Comparison of ENCODE assay signal across 21 mouse cellular contexts in genomic region chr2:157793851-157794332, GRCm38 (mm10). TPM values are rescaled to one million over a fixed set of nuclear protein-coding genes. Genes with fewer than 3 reads are reported as not detected.
DNase-seq lines count a peak whose midpoint lies in the region; ATAC-seq and TF ChIP-seq lines count a peak whose summit lies in the region.
"Had no signal": no experiment of that assay in that cellular context is flagged by ENCODE, and none has a peak within 500 bp of the region (broad histone marks: within the 10 kb centered on the region; RNA-seq: fewer than 3 reads in every experiment).

No protein-coding gene starts in this region.

- H3K9me3 ChIP-seq in MEL (replicated peaks; ENCODE audit: insufficient read depth, low read length) = no peaks in the 10 kb centered on the region
- H3K9me3 ChIP-seq in liver, embryonic 16.5 days (replicated peaks; ENCODE audit: control insufficient read depth, low read length) = no peaks in the 10 kb centered on the region
- H3K9me3 ChIP-seq: embryonic facial prominence, embryonic 10.5 days; forebrain, embryonic 13.5 days; heart, embryonic 13.5 days; limb, embryonic 15.5 days; neural tube, embryonic 13.5 days had no signal

- H3K27me3 ChIP-seq in MEL (ENCODE audit: control insufficient read depth in 1 of 2, insufficient read depth in 2 of 2, low read length in 2 of 2) = no peaks in the 10 kb centered on the region
- H3K27me3 ChIP-seq in liver, embryonic 16.5 days (ENCODE audit: control insufficient read depth, insufficient read depth, low read depth, low read length) = no peaks in the 10 kb centered on the region
- H3K27me3 ChIP-seq: forebrain, embryonic 13.5 days; heart, embryonic 13.5 days; limb, embryonic 15.5 days had no signal

- H3K79me2 ChIP-seq in MEL (ENCODE audit: control insufficient read depth, insufficient read depth, low read length, poor library complexity) = no peaks in the 10 kb centered on the region

- H3K36me3 ChIP-seq in MEL (ENCODE audit: control insufficient read depth in 1 of 2, insufficient read depth in 2 of 2, low read length in 2 of 2) = peaks cover 0 to 23% of the 10 kb centered on the region in 2 experiments; a peak in 2 of 4 replicates
- H3K36me3 ChIP-seq in liver, embryonic 16.5 days (ENCODE audit: control insufficient read depth, insufficient read depth) = no peaks in the 10 kb centered on the region

- H3K4me3 ChIP-seq in layer of hippocampus, adult 2 months = no peak overlapping the region
- H3K4me3 ChIP-seq in MEL (ENCODE audit: control insufficient read depth in 1 of 2, insufficient read depth in 1 of 2, low read depth in 2 of 2, low read length in 2 of 2) = peak overlapping the region; percentile 1 to 14; a peak in 3 of 4 replicates
- H3K4me3 ChIP-seq in liver, embryonic 16.5 days (ENCODE audit: low read depth, low read length) = no peak overlapping the region
- H3K4me3 ChIP-seq: embryonic facial prominence, embryonic 10.5 days; forebrain, embryonic 13.5 days; heart, embryonic 13.5 days; limb, embryonic 15.5 days; neural tube, embryonic 13.5 days had no signal

- H3K9ac ChIP-seq in MEL (ENCODE audit: control insufficient read depth, low read depth, low read length, poor library complexity, severe bottlenecking) = peak overlapping the region; percentile 19
- H3K9ac ChIP-seq in liver, embryonic 16.5 days (ENCODE audit: low read depth, low read length) = no peak overlapping the region
- H3K9ac ChIP-seq: forebrain, embryonic 13.5 days; heart, embryonic 13.5 days; limb, embryonic 15.5 days; neural tube, embryonic 13.5 days had no signal

- H3K4me1 ChIP-seq in MEL (ENCODE audit: control insufficient read depth in 1 of 2, insufficient read depth in 2 of 2, low read length in 2 of 2) = peaks cover 6 to 24% of the 10 kb centered on the region in 2 experiments
- peaks cover 3% of the 10 kb centered on the region for H3K4me1 ChIP-seq in liver, embryonic 16.5 days (ENCODE audit: control insufficient read depth, low read depth, low read length)
- H3K4me1 ChIP-seq: limb, embryonic 15.5 days had no signal

- H3K27ac ChIP-seq in layer of hippocampus, adult 2 months = 0 out of 2 replicates have a peak overlapping the region, but pooled peaks have one; percentile 7
- peak overlapping the region; percentile 90 for H3K27ac ChIP-seq in MEL (ENCODE audit: control insufficient read depth, low read depth, low read length)
- H3K27ac ChIP-seq in liver, embryonic 16.5 days (ENCODE audit: low read length) = no peak overlapping the region
- H3K27ac ChIP-seq: heart, embryonic 13.5 days; kidney, postnatal 0 days; limb, embryonic 15.5 days; neural tube, embryonic 13.5 days had no signal

- peak; percentile 9; the same call in 1 of the 2 replicates for ATAC-seq in liver, embryonic 16.5 days (ENCODE audit: low read depth)
- ATAC-seq in frontal cortex, adult (ENCODE audit: low TSS enrichment) = no peak
- ATAC-seq: forebrain, embryonic 13.5 days; intestine, postnatal 0 days; lung, postnatal 0 days had no signal

- no peak for TF ChIP-seq RAD21 in MEL (IDR thresholded peaks at IDR 0.05; ENCODE audit: low read depth, low read length)

- TF ChIP-seq CTCF in layer of hippocampus, adult 2 months (conservative IDR thresholded peaks at IDR 0.05) = no peak
- TF ChIP-seq CTCF in MEL (IDR thresholded peaks at IDR 0.05 in 2 of 3, conservative IDR thresholded peaks at IDR 0.05 in 1 of 3; ENCODE audit: control insufficient read depth in 1 of 3, insufficient read depth in 1 of 3, low read depth in 2 of 3, low read length in 3 of 3, poor library complexity in 1 of 3, severe bottlenecking in 1 of 3) = no peak

- 25% methylated on average over 8 of the region's 8 CpGs for WGBS in liver, embryonic 16.5 days (ENCODE audit: insufficient replicate concordance)

- TF ChIP-seq EP300 in MEL (IDR thresholded peaks at IDR 0.05; ENCODE audit: low read depth in 1 of 2, low read length in 2 of 2) = peak; percentile 74 to 89

- no peak; a peak in 1 of 4 replicates for TF ChIP-seq POLR2A in MEL (IDR thresholded peaks at IDR 0.05; ENCODE audit: control insufficient read depth in 1 of 2, insufficient read depth in 1 of 2, low read depth in 1 of 2, low read length in 2 of 2, poor library complexity in 1 of 2)

- no peak overlapping the region for H3K4me2 ChIP-seq in liver, embryonic 16.5 days (ENCODE audit: low read depth, low read length)
- H3K4me2 ChIP-seq: forebrain, embryonic 13.5 days; heart, embryonic 13.5 days; limb, embryonic 15.5 days; neural tube, embryonic 13.5 days had no signal

- no peak for DNase-seq in layer of hippocampus, adult 2 months (ENCODE audit: low spot score in 2 of 2)
- no peak for DNase-seq in layer of hippocampus, adult 11-12 months (ENCODE audit: low spot score)
- DNase-seq in MEL (ENCODE audit: low read depth, low spot score) = peak; percentile 80
- peak; percentile 4 for DNase-seq in c-Kit-positive CD71-positive TER-119-positive erythroid progenitor cells, embryonic 14.5 days (ENCODE audit: low spot score)
- DNase-seq in left cerebral cortex, adult 8-10 months (ENCODE audit: low spot score in 2 of 2) = no peak
- DNase-seq in heart, adult 11 months = no peak
- DNase-seq: B cell, adult 2 months; cerebellum, adult 11-12 months; cerebellum, postnatal 36 days; heart, postnatal 4 days; thymus, postnatal 25 days had no signal

TF ChIP-seq in MEL, 35 proteins besides CTCF, POLR2A, EP300 and RAD21 (continues in another document):
- 0 out of 2 replicates have a peak, but pooled peaks have one; percentile 52 for TF ChIP-seq MAZ (IDR thresholded peaks at IDR 0.05; ENCODE audit: low read depth, low read length)
- TF ChIP-seq ETS1 (IDR thresholded peaks at IDR 0.05; ENCODE audit: low read depth, low read length) = peak; percentile 93
- TF ChIP-seq TBP (IDR thresholded peaks at IDR 0.05; ENCODE audit: low read depth, low read length) = no peak
- TF ChIP-seq USF2 (IDR thresholded peaks at IDR 0.05; ENCODE audit: borderline replicate concordance in 1 of 2, insufficient read depth in 1 of 2, low read depth in 1 of 2, low read length in 2 of 2) = 0 out of 4 replicates have a peak, but pooled peaks of 1 of the 2 experiments have one; percentile 34
- no peak for TF ChIP-seq GABPA (IDR thresholded peaks at IDR 0.05; ENCODE audit: low read depth, low read length)
- no peak for TF ChIP-seq ZC3H11A (IDR thresholded peaks at IDR 0.05; ENCODE audit: low read depth, low read length)
- no peak for TF ChIP-seq UBTF (IDR thresholded peaks at IDR 0.05; ENCODE audit: borderline replicate concordance, insufficient read depth, low read depth, low read length)
- TF ChIP-seq E2F4 (IDR thresholded peaks at IDR 0.05; ENCODE audit: borderline replicate concordance, low read depth, low read length) = no peak
- TF ChIP-seq MAFK (IDR thresholded peaks at IDR 0.05; ENCODE audit: borderline replicate concordance, low read depth, low read length) = peak; percentile 63; the same call in 1 of the 2 replicates
- TF ChIP-seq SMC3 (IDR thresholded peaks at IDR 0.05; ENCODE audit: low read depth, low read length) = no peak; the same call in 1 of the 2 replicates
- TF ChIP-seq ZNF384 (IDR thresholded peaks at IDR 0.05; ENCODE audit: low read depth, low read length) = peak; percentile 94
- peak; percentile 70 for TF ChIP-seq TCF12 (IDR thresholded peaks at IDR 0.05; ENCODE audit: low read depth, low read length)
- peak; percentile 55; the same call in 1 of the 2 replicates for TF ChIP-seq MYC (IDR thresholded peaks at IDR 0.05; ENCODE audit: low read depth, low read length)
- no peak for TF ChIP-seq NRF1 (IDR thresholded peaks at IDR 0.05; ENCODE audit: insufficient read depth, low read depth, low read length, poor library complexity, severe bottlenecking)
- TF ChIP-seq NELFE (IDR thresholded peaks at IDR 0.05; ENCODE audit: low read depth, low read length) = 0 out of 2 replicates have a peak, but pooled peaks have one; percentile 10
- TF ChIP-seq HCFC1 (IDR thresholded peaks at IDR 0.05; ENCODE audit: low read depth, low read length) = no peak
- TF ChIP-seq ELF1 (IDR thresholded peaks at IDR 0.05; ENCODE audit: low read depth, low read length) = no peak
- TF ChIP-seq GATA1 (IDR thresholded peaks at IDR 0.05; ENCODE audit: low read depth, low read length) = peak; percentile 78
- TF ChIP-seq RCOR1 (IDR thresholded peaks at IDR 0.05; ENCODE audit: low read depth, low read length) = peak; percentile 91
- TF ChIP-seq MEF2A (IDR thresholded peaks at IDR 0.05; ENCODE audit: extremely low read depth, insufficient replicate concordance, low read depth, low read length, poor library complexity, severe bottlenecking) = no peak
- no peak for TF ChIP-seq POLR2AphosphoS5 (IDR thresholded peaks at IDR 0.05; ENCODE audit: borderline replicate concordance, low read depth, low read length)
- no peak for TF ChIP-seq JUND (IDR thresholded peaks at IDR 0.05; ENCODE audit: low read depth, low read length)
- TF ChIP-seq MAX (IDR thresholded peaks at IDR 0.05; ENCODE audit: low read length) = no peak; the same call in none of the 2 replicates
- peak; percentile 99 for TF ChIP-seq BHLHE40 (IDR thresholded peaks at IDR 0.05; ENCODE audit: borderline replicate concordance, low read depth, low read length)
- TF ChIP-seq USF1 (IDR thresholded peaks at IDR 0.05; ENCODE audit: low read depth, low read length) = peak; percentile 89
- no peak; the same call in 1 of the 2 replicates for TF ChIP-seq KAT2A (conservative IDR thresholded peaks at IDR 0.05; ENCODE audit: low read depth, low read length)
- peak; percentile 21; the same call in 1 of the 2 replicates for TF ChIP-seq TAL1 (IDR thresholded peaks at IDR 0.05; ENCODE audit: low read length)
- peak; percentile 84 for TF ChIP-seq SIN3A (IDR thresholded peaks at IDR 0.05; ENCODE audit: low read length)
- no peak for TF ChIP-seq CHD2 (IDR thresholded peaks at IDR 0.05; ENCODE audit: low read length)
- TF ChIP-seq MXI1 (IDR thresholded peaks at IDR 0.05; ENCODE audit: low read depth, low read length) = peak; percentile 82
- TF ChIP-seq ZKSCAN1 (IDR thresholded peaks at IDR 0.05; ENCODE audit: low read depth, low read length) = no peak
- TF ChIP-seq POLR2AphosphoS2 (IDR thresholded peaks at IDR 0.05; ENCODE audit: low read length) = no peak
- peak; percentile 67 for TF ChIP-seq MYB (IDR thresholded peaks at IDR 0.05; ENCODE audit: low read depth, low read length)
- TF ChIP-seq ZMIZ1 (IDR thresholded peaks at IDR 0.05; ENCODE audit: low read depth, low read length) = no peak

RNA-seq across cellular contexts. Expression of gene Ctnnbl1, which starts 56.7 kb away (rescaled TPM):
- total RNA-seq in layer of hippocampus, adult 2 months (2021) = 10 to 100 TPM; 29.2 to 32.8 TPM
- total RNA-seq in MEL (2012; rRNA removed) = 59.3 and 61.7 TPM in 2 replicates
- 10 to 100 TPM in 1 of 2 experiments, not detected in 1; 60.7 TPM for polyA plus RNA-seq in MEL (2012; ENCODE audit: insufficient read depth in 1 of 2, insufficient read length in 2 of 2, low read depth in 1 of 2, low replicate concordance in 2 of 2, missing spikeins in 1 of 2)
- 19.4 and 19.8 TPM in 2 replicates for polyA plus RNA-seq in liver, embryonic 16.5 days (2015; fragmentation: Nextera tagmentation; extraction: Ambion mirVana)
- total RNA-seq in left cerebral cortex, adult 8-10 months (2022) = 10 to 100 TPM; 24.6 to 28.4 (median 27.7) TPM

Comparison
In these comparisons a context has a peak if more than half of its experiments do, and no peak if none do; other contexts are left out.
1. DNase-seq: peak in MEL (single experiment) and c-Kit-positive CD71-positive TER-119-positive erythroid progenitor cells, embryonic 14.5 days (single experiment); none in layer of hippocampus, adult 2 months (0 of 2), layer of hippocampus, adult 11-12 months (single experiment), left cerebral cortex, adult 8-10 months (0 of 2) and heart, adult 11 months (single experiment).
2. H3K4me3 ChIP-seq: peak in MEL (2 of 2); none in layer of hippocampus, adult 2 months (single experiment) and liver, embryonic 16.5 days (single experiment).